Mouse (Mus musculus): ENCODE data around the gene Wscd1.

- TF ChIP-seq POLR2A (IDR thresholded peaks at IDR 0.05; ENCODE audit: low read depth, low read length) (no peak), CTCF (IDR thresholded peaks at IDR 0.05; ENCODE audit: extremely low read depth, insufficient read length, insufficient replicate concordance, low read depth, low read length) (no peak)
These were observed 1.5 kb downstream of the Wscd1 start for GRCm38 (mm10) chr11:71751174-71751611.
